Mouse (Mus musculus) MEL (cell line): ENCODE measurements around the gene Prpsap1.

Source experiments
- CHD1 ChIP-seq: IDR thresholded peaks from 2 replicates; pipeline ENCODE4 v1.6.1; 2012; ENCODE audit warnings: low read depth, mild to moderate bottlenecking, inconsistent platforms, low read length, improper control_type of control experiment
- CTCF ChIP-seq, 3 experiments: IDR thresholded peaks in 2 of 3; conservative IDR thresholded peaks in 1 of 3; 2 replicates each; pipeline ENCODE4 v1.5.1; 2011 to 2012; ENCODE audit warnings: low read length in 3 of 3, low read depth in 2 of 3, mild to moderate bottlenecking in 2 of 3, improper control_type of control experiment in 1 of 3, inconsistent platforms in 1 of 3, mixed read lengths in 1 of 3, moderate library complexity in 1 of 3; ENCODE audit not compliant: control insufficient read depth in 1 of 3, insufficient read depth in 1 of 3, poor library complexity in 1 of 3, severe bottlenecking in 1 of 3
- MAZ ChIP-seq: IDR thresholded peaks from 2 replicates; pipeline ENCODE4 v1.6.1; 2012; ENCODE audit warnings: low read depth, mild to moderate bottlenecking, inconsistent platforms, low read length, improper control_type of control experiment
- NELFE ChIP-seq: IDR thresholded peaks from 2 replicates; pipeline ENCODE4 v1.6.1; 2011; ENCODE audit warnings: low read depth, low read length, improper control_type of control experiment
- POLR2A ChIP-seq, 2 experiments: IDR thresholded peaks; 2 replicates each; pipeline ENCODE4 v1.6.1; 2011 to 2012; ENCODE audit warnings: low read length in 2 of 2, mild to moderate bottlenecking in 2 of 2, control low read depth in 1 of 2, improper control_type of control experiment in 1 of 2, low read depth in 1 of 2, moderate library complexity in 1 of 2; ENCODE audit not compliant: control insufficient read depth in 1 of 2, insufficient read depth in 1 of 2, poor library complexity in 1 of 2
- UBTF ChIP-seq: IDR thresholded peaks from 2 replicates; pipeline ENCODE4 v1.6.1; 2012; ENCODE audit warnings: low read depth, mild to moderate bottlenecking, inconsistent platforms, low read length, improper control_type of control experiment, moderate library complexity, borderline replicate concordance; ENCODE audit not compliant: insufficient read depth

DNA sequence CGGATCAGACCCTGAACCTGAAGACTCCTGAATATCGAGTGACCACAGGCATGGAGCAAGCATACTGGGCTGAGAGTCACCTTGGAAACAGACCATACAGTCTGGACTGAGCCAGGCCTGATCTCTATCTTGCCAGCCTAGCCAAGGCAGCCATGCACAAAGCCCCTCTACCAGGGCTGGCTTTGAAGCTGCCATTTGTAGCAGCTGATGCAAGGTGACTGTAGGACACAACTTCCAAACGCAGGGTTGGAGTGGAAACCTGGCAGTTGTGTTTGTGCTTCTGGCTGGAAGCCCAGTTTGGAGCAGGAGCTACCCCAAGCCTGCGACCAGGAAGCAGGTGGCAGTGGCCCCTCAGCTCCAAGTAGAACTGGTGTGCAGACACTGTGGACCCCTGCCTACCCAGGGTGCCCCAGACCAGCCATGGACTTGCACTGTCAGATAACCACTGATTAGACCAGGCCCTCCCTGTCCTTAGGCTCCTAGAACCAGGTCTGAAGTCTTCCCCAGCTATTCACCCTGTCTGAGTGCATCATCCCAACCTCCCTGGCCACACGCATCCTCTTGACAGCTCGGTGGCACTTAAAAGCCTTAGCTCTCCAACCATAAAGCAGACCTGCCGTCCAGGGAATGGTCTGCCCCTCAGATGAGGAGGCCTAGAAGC, 53.5 kb downstream of the Prpsap1 start:
- no peak for TF ChIP-seq MAZ
- TF ChIP-seq NELFE, result no peak
- TF ChIP-seq POLR2A (IDR thresholded peaks at IDR 0.05; ENCODE audit: control insufficient read depth in 1 of 2, insufficient read depth in 1 of 2, low read depth in 1 of 2, low read length in 2 of 2, poor library complexity in 1 of 2), result no peak
- TF ChIP-seq CHD1, result no peak
- no peak for TF ChIP-seq CTCF (IDR thresholded peaks at IDR 0.05 in 2 of 3, conservative IDR thresholded peaks at IDR 0.05 in 1 of 3; ENCODE audit: control insufficient read depth in 1 of 3, insufficient read depth in 1 of 3, low read depth in 2 of 3, low read length in 3 of 3, poor library complexity in 1 of 3, severe bottlenecking in 1 of 3)
- TF ChIP-seq UBTF, result no peak
